9 mouse cellular contexts compared by ENCODE assay signal in the genomic region with DNA sequence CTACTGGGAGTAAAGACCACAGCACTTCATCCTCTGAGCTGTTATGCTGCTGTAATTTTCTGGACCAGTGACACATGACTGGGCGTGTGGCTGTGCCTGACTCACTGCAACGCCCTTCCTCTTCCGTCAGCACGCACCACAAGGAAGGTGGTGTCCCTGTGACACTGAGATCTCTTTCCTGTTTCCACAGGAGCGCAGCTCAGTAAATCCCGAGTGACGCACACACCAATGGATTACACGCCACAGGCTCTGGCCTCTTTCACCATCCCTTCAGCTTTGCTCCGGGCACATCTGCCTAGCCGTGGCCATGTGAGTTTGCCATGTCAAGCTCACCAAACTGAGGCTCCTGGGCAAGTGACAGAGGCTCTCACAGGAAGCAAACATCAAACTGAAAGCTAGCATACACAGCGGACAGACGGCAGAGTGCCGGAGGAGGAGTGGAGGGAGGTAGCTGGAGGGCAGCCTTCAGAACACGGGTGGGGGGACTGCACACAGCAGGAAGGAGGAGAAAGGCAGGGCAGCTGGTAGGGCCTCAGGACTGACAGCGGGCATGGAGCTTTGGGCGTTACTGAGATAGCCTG. TPM values are rescaled to one million over a fixed set of nuclear protein-coding genes. Genes with fewer than 3 reads are reported as not detected.
A peak's percentile ranks its signal among the peaks of the same experiment; 100 is the strongest.
DNase-seq lines count a peak whose midpoint lies in the region; ATAC-seq lines count a peak whose summit lies in the region.
"Had no signal": no experiment of that assay in that cellular context is flagged by ENCODE, and none has a peak within 500 bp of the region (broad histone marks: within the 10 kb centered on the region; RNA-seq: fewer than 3 reads in every experiment).

No protein-coding gene starts in this region.

- no peak overlapping the region for H3K4me2 ChIP-seq in embryonic facial prominence, embryonic 15.5 days (replicated peaks)
- H3K4me2 ChIP-seq in forebrain, embryonic 11.5 days (ENCODE audit: low read depth, low read length, severe bottlenecking) = no peak overlapping the region
- H3K4me2 ChIP-seq: limb, embryonic 12.5 days had no signal

- H3K9ac ChIP-seq in embryonic facial prominence, embryonic 15.5 days = no peak overlapping the region
- no peak overlapping the region for H3K9ac ChIP-seq in forebrain, embryonic 11.5 days (ENCODE audit: low read length)
- H3K9ac ChIP-seq: limb, embryonic 12.5 days had no signal

- peaks cover 14% of the 10 kb centered on the region for H3K4me1 ChIP-seq in embryonic facial prominence, embryonic 15.5 days
- H3K4me1 ChIP-seq in forebrain, embryonic 11.5 days (replicated peaks; ENCODE audit: control insufficient read depth, insufficient read depth, low read length) = no peaks in the 10 kb centered on the region; the same call in 1 of the 2 replicates

- 0 out of 2 replicates have a peak overlapping the region, but pooled peaks have one; percentile 6 for H3K27ac ChIP-seq in embryonic facial prominence, embryonic 15.5 days (replicated peaks)
- H3K27ac ChIP-seq in forebrain, embryonic 11.5 days (ENCODE audit: low read depth, low read length) = no peak overlapping the region
- H3K27ac ChIP-seq: limb, embryonic 12.5 days had no signal

- 62% methylated on average over 16 of the region's 16 CpGs for WGBS in embryonic facial prominence, embryonic 15.5 days
- WGBS in forebrain, embryonic 11.5 days = 85% methylated on average over 16 of the region's 16 CpGs

- no peak for ATAC-seq in embryonic facial prominence, embryonic 15.5 days (ENCODE audit: insufficient number of reproducible peaks, low FRiP score, low TSS enrichment, low read depth)
- no peak for ATAC-seq in forebrain, embryonic 11.5 days (replicated peaks; ENCODE audit: low FRiP score)

- H3K27me3 ChIP-seq in embryonic facial prominence, embryonic 15.5 days = no peaks in the 10 kb centered on the region
- no peaks in the 10 kb centered on the region for H3K27me3 ChIP-seq in forebrain, embryonic 11.5 days (ENCODE audit: control insufficient read depth, insufficient read depth, low read length)

- H3K36me3 ChIP-seq in embryonic facial prominence, embryonic 15.5 days = no peaks in the 10 kb centered on the region
- H3K36me3 ChIP-seq in forebrain, embryonic 11.5 days (ENCODE audit: control insufficient read depth, insufficient read depth, low read length) = no peaks in the 10 kb centered on the region
- H3K36me3 ChIP-seq: limb, embryonic 12.5 days had no signal

- peak; percentile 54 for DNase-seq in adrenal gland, adult 2 months
- no peak for DNase-seq in adrenal gland, postnatal 25 days
- peak; percentile 59 for DNase-seq in kidney, adult 18-20 months
- peak; percentile 91 for DNase-seq in lung, postnatal 36 days
- peak; percentile 72 for DNase-seq in thymus, postnatal 0 days (ENCODE audit: low spot score)
- DNase-seq in right cerebral cortex, adult 18-20 months = no peak
- no peak for DNase-seq in forebrain, embryonic 11.5 days (ENCODE audit: low spot score)

- no peak overlapping the region for H3K4me3 ChIP-seq in embryonic facial prominence, embryonic 15.5 days (replicated peaks)
- H3K4me3 ChIP-seq in forebrain, embryonic 11.5 days (ENCODE audit: low read depth, low read length) = no peak overlapping the region
- H3K4me3 ChIP-seq: limb, embryonic 12.5 days had no signal

- no peaks in the 10 kb centered on the region for H3K9me3 ChIP-seq in embryonic facial prominence, embryonic 15.5 days (replicated peaks)
- no peaks in the 10 kb centered on the region for H3K9me3 ChIP-seq in forebrain, embryonic 11.5 days (ENCODE audit: control insufficient read depth, low read length)
- H3K9me3 ChIP-seq: limb, embryonic 12.5 days had no signal

RNA-seq across cellular contexts. Expression of a gene that starts 15.4 kb away (rescaled TPM):
- under 1 TPM; 0.03 to 0.12 TPM for total RNA-seq in adrenal gland, adult 2 months (2021)
- polyA plus RNA-seq in adrenal gland, adult 2 months (2012; rRNA removed) = under 0.01 and 0.12 TPM in 2 replicates
- 0.03 TPM in 1 of 2 replicates, not detected in the other for total RNA-seq in adrenal gland, postnatal 25 days (2021)
- polyA plus RNA-seq in embryonic facial prominence, embryonic 15.5 days (2015; fragmentation: Nextera tagmentation; extraction: Ambion mirVana) = 0.17 and 0.21 TPM in 2 replicates
- 0.63 and 0.88 TPM in 2 replicates for polyA plus RNA-seq in thymus, postnatal 0 days (2015; fragmentation: Nextera tagmentation; extraction: Ambion mirVana)
- polyA plus RNA-seq in forebrain, embryonic 11.5 days (2014; fragmentation: Nextera tagmentation; extraction: Ambion mirVana) = 0.17 and 0.21 TPM in 2 replicates

Comparison
In these comparisons a context has a peak if more than half of its experiments do, and no peak if none do; other contexts are left out.
1. DNase-seq: peak in adrenal gland, adult 2 months (single experiment), kidney, adult 18-20 months (single experiment), lung, postnatal 36 days (single experiment) and thymus, postnatal 0 days (single experiment); none in adrenal gland, postnatal 25 days (single experiment), right cerebral cortex, adult 18-20 months (single experiment) and forebrain, embryonic 11.5 days (single experiment).